Mouse (Mus musculus) kidney, postnatal 14 days (tissue): Measurements from ENCODE around the gene D1Pas1.

ENCODE experiments used
- DNase-seq: peaks from one replicate; pipeline ENCODE4 v3.0.0; 2022; ENCODE audit warnings: mixed read lengths

D1Pas1 gene

DNA sequence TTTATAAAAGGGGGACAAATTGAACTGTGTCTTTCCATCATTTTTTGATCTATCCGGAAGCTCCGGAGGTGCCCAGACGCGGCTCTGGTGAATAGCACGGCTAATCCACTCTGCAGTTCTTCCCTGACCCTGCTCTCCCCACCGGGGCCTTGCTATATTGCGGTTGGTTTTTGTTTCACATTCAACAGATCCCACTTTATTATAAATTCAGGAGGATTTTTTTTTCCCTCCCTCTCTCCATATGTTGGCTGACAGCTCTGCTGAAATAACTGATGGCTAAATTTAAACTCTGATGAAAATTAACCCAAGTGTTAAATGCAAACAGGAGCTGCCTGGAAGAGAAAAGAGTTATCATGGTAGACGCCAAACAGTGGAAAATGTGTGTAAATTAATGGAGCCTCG is 21.1 kb downstream of the D1Pas1 start:
- DNase-seq, result no peak

DNA sequence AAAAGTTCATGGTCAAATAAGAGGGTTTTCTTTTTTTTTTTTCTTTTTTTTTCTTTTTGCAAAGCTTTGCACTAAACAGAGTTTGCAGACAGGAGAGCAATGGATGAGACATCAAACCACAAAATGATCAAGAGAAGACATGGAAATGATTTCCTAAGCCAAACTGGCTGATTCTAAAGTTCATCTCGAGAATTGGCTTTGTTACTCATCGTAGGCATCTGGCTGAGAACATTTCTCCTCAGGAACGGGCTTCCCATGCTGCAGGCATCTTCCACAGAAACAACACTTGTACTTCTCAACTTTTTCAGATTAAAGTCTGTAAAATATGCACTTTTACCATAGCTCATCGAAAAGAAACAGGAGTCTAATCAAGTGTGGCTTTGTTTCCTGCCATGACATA is 21.6 kb downstream of the D1Pas1 start:
- no peak for DNase-seq

DNA sequence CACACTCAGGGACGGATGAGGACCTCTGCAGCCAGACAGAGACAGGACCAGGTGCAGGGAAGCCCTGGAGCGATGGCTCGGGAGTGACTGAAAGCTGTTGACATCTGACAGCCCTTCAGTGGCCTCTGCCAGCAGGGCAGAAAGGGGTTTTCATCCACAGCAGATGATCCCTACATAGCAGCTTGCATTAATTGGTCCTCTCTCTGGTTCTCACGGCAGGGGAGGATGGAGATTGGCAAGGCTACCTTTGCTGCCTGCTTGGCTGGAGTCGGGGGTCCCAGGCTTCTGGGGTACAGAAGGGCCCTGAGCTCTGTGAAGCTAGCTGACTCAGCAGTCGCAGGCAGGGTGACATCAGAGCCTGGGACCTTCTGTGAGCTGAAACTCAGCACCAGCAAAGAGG is 24.3 kb downstream of the D1Pas1 start:
- DNase-seq, result no peak

DNA sequence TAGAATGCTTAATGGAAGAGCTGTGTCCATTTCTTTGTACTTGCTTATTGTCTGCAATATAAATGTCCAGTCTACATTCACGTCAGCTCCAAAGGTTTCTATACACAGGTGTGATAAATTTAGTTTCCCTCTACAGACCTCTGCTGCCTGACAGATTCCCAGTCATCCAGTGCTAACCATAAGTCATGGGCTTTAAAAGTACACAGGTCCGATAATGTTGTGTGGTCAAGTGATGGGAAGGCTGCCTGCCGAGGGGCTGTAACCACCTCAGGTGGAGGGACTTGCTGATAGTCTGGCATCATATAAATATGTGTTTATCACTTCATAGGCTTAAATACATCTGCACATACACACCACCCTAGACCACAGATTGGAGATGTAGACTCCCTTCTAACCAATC is 24.9 kb downstream of the D1Pas1 start:
- DNase-seq, result no peak

DNA sequence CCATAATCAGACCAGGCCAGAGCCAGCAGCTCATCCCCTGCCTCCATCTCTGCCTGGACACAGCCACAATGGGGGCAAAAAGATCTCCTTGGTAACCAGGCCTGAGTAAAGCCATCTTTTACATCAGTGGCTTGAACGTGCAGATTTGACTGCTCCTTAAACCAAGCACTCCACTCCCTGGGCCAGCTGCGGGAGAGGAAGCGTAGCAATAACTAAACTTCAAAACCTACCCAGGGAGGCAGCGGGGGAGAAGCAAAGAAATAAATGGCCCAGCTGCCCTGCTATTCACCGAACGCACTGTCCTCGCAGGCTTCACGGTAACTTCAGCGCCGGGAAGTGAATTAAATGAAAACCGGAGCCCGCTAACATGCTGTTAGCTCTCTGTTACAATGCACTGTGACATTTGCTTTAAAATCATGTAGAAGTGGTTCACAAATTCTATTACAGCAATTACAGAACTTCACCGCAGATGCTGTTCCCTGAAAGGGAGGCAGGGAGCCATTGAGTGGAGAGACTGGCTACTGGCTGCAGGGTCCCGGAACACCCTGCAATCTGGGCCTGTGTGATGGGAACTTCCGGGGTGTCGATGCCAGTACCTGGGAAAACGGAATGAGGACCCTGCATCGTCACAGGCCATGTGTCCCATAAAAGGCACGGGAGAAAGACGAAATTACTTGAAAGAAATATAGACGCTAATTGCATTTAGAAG is 30.5 kb downstream of the D1Pas1 start:
- no peak for DNase-seq

DNA sequence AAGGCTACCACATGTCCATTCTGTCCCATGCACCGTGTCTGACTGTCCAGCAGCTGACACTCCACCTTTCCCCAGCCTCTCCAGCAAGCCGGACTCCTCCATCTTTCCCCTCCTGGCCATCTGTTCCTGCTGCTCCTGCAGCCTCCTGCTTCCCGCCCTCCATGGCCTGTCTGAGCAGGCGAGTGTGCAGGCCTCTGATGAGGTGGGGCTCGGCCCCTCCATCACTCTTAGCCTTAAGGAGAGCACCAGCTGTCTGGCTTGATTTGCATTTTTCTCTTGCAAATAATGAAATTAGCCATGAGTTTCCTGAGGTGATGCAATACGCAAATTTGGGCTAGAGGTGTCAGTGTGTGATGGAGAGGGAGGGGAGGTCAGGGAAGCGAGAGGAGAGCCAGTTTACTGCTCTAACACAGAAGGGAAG is 36.2 kb downstream of the D1Pas1 start:
- DNase-seq, result no peak

DNA sequence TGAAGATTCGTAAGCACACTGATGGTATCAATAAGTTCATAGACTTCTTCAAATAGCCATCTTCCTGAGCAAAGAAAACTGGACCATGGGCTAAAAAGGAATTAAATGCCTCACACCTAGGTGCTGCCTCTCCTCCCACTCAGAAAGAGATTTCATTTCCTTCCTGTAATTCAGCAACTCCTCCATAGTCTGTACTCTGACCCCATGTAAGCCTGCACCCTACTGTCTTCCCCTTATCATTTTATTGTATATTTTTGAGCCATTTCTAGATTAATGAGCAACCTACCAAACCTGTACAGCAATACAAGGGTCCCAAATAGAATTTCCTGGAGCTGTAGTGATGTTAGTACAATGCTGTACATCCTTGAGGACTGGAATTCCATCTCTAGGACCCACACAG is 37.1 kb downstream of the D1Pas1 start:
- DNase-seq, result no peak

DNA sequence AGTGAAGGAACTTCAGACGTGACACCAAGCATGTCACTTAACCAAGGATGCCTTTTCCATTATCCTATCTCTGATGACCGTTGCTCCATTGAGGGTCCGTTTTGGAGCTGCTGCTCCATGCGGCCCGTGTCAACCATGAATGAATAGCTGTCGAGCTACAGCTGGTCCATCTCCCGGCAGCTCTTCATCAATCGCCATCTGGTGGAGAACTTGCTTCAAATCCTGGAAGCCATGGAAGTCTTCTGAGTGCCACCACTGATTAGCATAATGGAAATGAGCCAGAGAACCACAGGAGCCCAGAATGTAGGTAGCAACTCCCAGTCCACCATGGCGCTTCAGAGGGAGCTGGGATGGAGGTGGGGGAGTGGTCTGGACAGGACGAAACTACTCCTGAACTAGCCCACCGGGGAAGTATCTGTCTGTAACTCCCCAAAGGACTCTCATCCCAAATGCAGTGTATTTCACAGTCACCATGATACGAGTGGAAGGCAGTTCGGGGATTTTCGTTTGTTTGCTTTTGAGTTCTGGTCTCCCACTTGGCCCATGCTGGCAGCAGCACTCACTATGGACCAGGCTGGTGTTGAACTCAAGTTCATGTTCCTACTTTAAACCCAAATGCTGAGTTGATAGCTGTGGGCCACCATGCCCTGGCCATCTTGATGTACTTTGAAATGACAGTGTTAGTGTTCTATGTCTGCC is 39.2 kb downstream of the D1Pas1 start:
- no peak for DNase-seq

DNA sequence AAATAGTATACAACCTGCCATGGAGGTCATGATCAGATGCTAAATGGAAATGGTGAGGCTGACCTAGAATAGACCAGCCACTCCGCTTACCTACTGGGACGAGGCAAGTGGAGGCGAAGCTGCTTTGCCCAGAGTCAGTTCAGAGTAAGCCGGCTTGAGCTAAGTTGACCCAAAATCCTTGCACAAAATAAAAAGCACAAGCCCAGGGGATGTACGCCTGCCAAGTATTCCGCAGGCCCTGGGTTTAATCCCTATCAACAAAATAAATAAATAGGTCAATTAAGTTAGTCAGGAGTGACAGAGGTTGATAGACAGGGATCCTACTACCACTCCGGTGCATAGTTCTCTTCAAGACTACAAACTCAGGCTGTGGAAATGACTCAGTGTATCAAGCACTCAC is 41.0 kb downstream of the D1Pas1 start:
- DNase-seq, result no peak

DNA sequence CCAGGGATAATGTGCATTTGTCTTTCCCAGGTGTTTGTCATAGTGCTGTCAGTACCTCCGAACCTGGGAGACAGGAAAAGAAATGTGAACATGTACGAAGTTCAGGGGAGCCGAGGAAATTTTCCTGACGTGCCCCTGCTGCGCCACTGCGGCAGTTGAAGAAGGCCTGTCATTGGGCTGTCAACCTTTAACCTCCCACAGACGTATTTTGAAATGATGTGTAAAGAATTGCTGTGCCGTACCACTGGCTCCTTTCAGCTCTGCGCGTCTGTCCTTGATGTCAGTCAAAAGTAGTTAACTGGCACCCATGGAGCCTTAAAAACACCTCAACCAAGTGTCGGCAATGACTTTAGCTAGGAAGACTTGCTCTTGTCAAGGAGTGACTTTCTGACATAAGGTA is 42.9 kb downstream of the D1Pas1 start:
- no peak for DNase-seq

DNA sequence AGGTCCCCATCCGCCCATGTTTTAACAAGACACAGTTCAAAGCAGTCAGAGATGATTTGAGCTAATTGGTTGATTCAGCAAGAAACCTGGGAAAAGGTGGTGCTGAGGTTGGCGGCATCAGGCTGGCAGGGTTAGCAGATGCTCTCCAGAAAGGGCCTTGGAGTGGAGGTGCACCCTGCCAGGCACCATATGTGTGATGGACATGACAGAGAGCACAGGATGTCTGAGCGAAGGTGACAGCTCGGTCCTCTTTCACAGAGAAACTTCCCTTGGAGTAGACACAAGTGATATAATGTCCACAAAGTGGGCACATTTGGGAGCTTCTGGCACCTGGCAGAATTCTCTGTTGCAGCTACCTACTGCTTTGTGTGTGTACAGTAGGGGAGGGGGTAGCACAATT is 44.4 kb downstream of the D1Pas1 start:
- no peak for DNase-seq

DNA sequence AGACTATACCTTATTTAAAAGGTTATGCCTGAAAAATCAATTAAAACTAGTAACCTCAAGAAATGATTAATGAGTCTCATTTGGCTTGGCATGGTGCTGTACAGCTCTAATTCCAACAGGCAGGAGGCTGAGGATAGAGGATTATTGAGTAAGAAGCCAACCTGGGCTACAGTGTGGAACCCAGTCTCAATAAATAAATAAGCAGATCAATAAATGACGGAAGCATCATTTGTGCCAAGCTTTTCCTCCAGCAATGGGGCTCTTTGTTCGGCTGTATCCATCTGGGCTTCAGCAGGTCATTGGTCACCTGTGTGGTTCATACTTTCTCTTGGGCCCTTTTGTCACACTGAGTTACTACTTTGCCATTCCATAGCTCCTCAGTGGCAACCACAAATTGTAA is 46.9 kb downstream of the D1Pas1 start:
- no peak for DNase-seq

DNA sequence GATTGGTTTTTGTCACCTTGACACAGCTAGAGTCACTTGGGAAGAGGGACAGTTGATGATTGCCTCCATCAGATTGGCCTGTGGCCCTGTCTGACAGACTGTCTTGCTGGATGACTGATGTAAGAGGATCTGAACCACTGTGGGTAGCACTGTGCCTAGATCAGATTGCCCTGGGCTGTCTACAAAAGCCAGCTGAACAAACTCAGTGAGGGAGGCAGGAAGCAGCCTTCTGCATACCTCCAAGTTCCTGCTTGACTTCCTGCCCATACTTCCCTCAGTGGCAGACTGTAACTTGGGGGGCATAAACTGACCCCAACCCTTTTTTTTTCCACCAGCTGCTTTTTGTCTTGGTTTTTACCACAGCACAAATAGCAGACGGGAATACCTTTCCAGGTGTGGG is 48.5 kb downstream of the D1Pas1 start:
- no peak for DNase-seq

DNA sequence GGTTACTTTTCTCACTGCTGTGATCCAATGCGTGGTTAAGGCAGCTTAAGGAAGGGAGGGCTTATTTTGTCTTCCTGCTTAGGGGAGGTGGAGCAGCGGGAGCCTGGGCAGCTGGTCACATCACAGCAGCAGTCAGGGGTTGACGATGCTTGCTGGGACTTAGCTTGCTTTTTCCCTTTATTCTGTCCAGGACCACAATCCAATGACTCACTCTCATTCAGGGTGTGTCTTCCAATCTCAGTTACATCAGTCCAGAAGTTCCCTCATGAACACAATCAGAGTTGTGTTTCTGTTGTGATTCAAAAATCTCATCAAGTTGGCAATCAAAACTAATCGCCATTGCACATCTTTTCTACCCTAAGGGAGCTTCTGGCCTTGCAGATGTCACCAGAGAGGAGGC is 48.9 kb downstream of the D1Pas1 start:
- DNase-seq, result no peak

DNA sequence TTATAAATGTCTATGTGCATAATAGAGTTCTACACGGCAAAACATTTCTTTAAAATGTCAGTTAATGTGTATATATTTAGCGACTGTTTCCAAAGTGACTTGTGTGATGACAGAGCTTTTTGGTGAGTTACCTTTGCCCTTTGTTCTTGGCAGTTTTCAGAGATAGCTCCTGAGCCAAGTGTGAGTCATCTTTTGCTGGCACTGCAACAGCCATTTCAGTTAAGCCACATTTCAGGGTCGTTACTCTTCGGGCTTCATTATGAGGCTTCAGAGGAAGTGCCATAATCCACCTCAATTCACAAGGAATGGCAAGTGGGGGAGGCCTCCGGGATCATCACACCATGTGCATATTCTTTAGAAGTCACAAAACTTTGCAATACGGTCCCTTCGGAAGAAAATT is 52.8 kb downstream of the D1Pas1 start:
- peak; percentile 27 for DNase-seq
